Mouse (Mus musculus) testis, adult 2 months (tissue): ENCODE measurements at regions not wholly inside any gene's neighbourhood (a gene's known extent, or its start where the extent isn't known, plus 50 kb on each side); places are given as distances from the start of the nearest gene placed in this dataset.

Experiments
- H3K27ac ChIP-seq: fragments of 200-500 bp; 2 replicates; pipeline ENCODE4 v1.5.1; 2012; ENCODE audit warnings: low read depth, low read length; ENCODE audit not compliant: control insufficient read depth, insufficient read depth
- H3K27me3 ChIP-seq: fragments of 200-500 bp; 2 replicates; pipeline ENCODE4 v1.6.1; 2012; ENCODE audit warnings: mild to moderate bottlenecking, low read length, moderate library complexity; ENCODE audit not compliant: control insufficient read depth, insufficient read depth
- H3K36me3 ChIP-seq: fragments of 200-500 bp; 2 replicates; pipeline ENCODE4 v1.6.1; 2012; ENCODE audit warnings: mild to moderate bottlenecking, low read length; ENCODE audit not compliant: control insufficient read depth, insufficient read depth
- H3K4me1 ChIP-seq: fragments of 200-500 bp; 2 replicates; pipeline ENCODE4 v1.6.1; 2012; ENCODE audit warnings: low read length; ENCODE audit not compliant: control insufficient read depth, insufficient read depth
- H3K4me3 ChIP-seq: fragments of 200-500 bp; 2 replicates; pipeline ENCODE4 v1.5.1; 2012; ENCODE audit warnings: low read depth, mild to moderate bottlenecking, low read length, moderate library complexity, mixed read lengths; ENCODE audit not compliant: control insufficient read depth
- CTCF ChIP-seq: fragments of 200-500 bp; IDR thresholded peaks from 2 replicates; pipeline ENCODE4 v1.5.1; 2012; ENCODE audit warnings: low read depth, mild to moderate bottlenecking, inconsistent platforms, low read length, moderate library complexity; ENCODE audit not compliant: control insufficient read depth, insufficient read depth, insufficient replicate concordance
- POLR2A ChIP-seq: fragments of 200-500 bp; IDR thresholded peaks from 2 replicates; pipeline ENCODE4 v1.6.1; 2012; ENCODE audit warnings: low read depth, mild to moderate bottlenecking, inconsistent platforms, low read length, moderate library complexity; ENCODE audit not compliant: control insufficient read depth

DNA sequence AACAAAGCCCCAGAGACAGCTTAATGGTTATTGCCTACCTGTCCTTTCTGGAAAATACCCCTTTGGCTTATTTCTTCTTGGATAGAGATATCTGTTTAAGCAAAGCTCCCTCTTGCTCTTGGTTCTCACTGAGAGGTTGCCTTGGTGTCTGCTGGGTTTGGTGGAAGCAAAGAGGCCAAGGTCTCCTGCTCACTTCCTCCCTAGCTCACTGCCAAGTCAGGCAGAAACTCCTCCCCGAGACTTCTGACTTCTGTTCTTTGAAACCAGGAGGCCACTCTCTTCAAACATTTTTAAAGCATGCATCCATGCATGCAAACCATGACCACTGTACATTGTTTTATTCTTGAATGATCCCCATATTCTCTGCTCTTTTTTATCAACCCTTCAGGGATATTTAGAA, 354.6 kb downstream of the Ankrd50 start:
- Histone ChIP-seq H3K27ac (no peak overlapping the region), H3K4me3 (no peak overlapping the region), H3K27me3 (no peaks in the 10 kb centered on the region), H3K36me3 (no peaks in the 10 kb centered on the region), H3K4me1 (no peaks in the 10 kb centered on the region)
- TF ChIP-seq CTCF (no peak), POLR2A (no peak)

DNA sequence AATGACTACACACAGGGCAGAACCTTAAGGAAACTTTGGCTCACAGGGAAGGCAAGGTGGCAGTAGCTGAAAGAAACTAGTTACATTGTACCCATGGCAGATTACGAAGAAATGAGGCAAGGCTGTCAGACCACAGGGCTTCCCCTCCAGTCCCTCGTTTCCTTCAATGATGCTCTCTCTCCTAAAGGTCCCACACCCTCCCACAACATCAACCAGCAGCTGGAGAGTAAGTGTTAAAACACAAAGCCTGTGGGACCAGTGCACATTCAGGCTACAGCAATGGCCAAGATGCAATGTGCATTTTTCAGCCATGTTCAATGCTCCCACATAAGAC, 355.5 kb downstream of the Ankrd50 start:
- Histone ChIP-seq H3K4me3 (no peak overlapping the region), H3K27ac (no peak overlapping the region), H3K27me3 (no peaks in the 10 kb centered on the region), H3K36me3 (no peaks in the 10 kb centered on the region), H3K4me1 (no peaks in the 10 kb centered on the region)
- TF ChIP-seq CTCF, result no peak
- no peak for TF ChIP-seq POLR2A

DNA sequence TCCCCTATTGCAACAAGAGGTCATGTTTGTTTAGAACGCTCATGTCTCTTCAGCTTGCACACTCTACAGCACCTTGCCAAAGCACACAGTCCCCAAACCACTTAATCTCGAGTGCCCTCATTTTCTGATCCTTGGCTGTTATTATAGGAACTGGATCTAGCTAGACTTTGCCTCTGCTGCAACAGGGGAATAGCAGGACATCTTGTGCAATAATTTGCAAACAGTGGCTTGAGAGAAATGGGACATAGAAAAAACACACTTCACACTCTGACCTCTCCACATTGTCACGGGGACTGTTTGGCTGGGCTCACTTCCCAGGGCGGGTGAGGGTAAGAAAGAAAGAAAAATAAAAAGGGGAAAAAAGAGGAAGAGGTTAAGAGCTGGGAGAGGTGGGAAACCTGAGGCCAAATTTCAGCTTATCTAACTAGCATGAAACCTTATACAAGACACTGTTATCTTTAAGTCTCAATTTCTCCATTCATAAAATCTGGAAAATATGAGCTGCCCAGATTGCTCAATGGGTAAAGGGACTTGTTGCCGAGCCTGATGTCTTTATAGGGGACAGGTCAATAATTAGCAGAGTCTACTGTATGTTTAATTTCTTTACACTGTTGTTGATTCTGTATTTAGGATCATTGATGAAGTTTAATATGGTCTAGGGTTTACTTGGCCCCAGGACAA, 356.0 kb downstream of the Ankrd50 start:
- Histone ChIP-seq H3K4me1 (no peaks in the 10 kb centered on the region), H3K27ac (no peak overlapping the region), H3K4me3 (no peak overlapping the region), H3K27me3 (no peaks in the 10 kb centered on the region), H3K36me3 (no peaks in the 10 kb centered on the region)
- TF ChIP-seq CTCF (no peak), POLR2A (no peak)

DNA sequence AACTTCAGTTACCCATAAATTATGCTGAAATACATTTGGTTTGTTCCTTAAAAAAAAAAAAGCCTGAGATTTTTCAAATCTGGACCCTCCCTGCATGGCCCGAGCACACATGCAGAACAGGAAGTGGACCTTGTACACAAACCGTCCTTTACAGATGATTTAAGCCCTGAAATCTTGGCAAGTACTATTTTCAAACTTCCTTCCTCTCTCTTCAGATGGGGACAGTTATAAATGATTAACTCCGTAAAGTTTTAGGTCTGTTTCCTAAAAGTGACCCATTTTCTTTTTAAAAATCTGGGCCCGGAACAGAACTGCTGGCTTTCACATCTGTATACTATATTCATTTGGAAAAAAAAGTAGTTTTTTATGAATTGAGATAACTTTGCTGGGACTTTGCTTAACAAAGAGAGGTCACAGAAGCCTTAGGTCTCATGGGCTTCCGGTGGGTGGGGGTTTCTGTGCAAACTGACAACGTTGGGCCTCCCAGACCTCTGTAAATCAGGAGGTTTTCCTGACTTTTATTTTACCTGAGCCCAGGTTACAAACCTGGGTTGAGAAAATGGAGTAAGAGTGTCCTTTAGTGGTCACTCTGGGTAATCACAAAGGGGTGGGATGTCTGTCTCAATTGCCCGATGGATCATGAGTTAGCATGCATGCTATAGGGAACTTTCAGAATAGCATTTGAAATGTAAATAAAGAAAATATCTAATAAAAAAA, 368.4 kb downstream of the Ankrd50 start:
- Histone ChIP-seq H3K27ac (no peak overlapping the region), H3K27me3 (no peaks in the 10 kb centered on the region), H3K4me1 (no peaks in the 10 kb centered on the region), H3K4me3 (no peak overlapping the region), H3K36me3 (no peaks in the 10 kb centered on the region)
- TF ChIP-seq CTCF (no peak), POLR2A (no peak)

DNA sequence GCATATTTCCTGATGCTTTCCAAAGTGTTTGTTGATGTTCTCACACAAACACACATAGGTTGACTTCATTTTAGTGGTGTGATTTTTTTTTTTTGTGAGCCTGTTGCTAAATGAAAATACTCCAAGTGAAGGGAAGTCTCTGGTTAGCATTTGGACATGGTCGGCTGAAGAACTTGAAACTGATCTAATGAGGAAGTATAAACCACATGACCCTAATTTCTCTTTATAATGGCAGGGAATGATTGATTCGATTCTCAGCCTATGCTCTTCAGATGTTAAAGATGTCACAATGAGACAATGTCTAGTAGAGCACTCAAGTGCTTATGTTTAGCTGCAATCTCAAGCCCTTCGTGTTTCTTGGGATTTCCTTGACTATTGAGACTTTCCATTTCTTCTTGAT, 372.1 kb downstream of the Ankrd50 start:
- no peaks in the 10 kb centered on the region for H3K36me3 ChIP-seq
- H3K4me3 ChIP-seq, result no peak overlapping the region
- TF ChIP-seq POLR2A, result no peak
- no peak for TF ChIP-seq CTCF
- no peak overlapping the region for H3K27ac ChIP-seq
- no peaks in the 10 kb centered on the region for H3K4me1 ChIP-seq
- no peaks in the 10 kb centered on the region for H3K27me3 ChIP-seq

DNA sequence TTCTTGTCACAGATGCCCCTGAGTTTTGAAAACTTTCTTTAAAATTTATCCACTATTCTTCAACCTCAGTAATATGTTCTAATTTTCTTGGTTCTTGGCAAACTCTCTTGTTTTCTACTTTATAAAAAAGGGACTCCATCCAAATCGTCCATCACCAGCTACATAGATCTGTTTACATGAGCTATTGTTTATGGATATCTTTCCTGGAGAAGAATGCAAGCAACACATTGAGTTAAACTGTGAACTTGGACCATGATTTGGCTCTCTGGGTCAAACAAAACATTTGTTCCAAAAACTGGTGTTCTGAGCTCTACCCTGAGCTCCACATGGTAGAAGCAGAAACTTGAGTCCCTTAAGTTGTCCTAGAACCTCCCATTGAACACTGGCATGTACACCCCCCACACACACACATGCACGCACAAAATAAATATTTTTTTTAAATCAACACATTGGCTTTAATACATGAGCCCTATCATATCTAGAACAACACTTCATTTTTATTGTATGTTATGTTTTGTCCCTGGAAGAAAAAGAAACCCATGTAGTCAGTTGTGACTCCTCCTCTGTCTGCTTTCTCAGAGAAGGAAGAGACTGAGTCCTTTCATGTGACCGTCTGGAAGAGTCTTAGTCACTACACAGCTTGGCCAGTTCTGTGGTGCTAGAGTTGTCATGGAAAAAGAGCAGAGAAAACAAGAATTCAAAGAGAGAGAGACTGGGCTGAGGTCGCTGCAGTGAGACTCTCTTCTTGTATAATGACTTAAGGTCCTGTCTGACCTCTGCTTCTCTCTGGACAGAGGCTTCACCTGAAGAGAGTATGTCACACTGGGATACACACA, 379.4 kb downstream of the Ankrd50 start:
- Histone ChIP-seq H3K27ac (no peak overlapping the region), H3K4me3 (no peak overlapping the region), H3K27me3 (no peaks in the 10 kb centered on the region), H3K36me3 (no peaks in the 10 kb centered on the region), H3K4me1 (no peaks in the 10 kb centered on the region)
- TF ChIP-seq POLR2A (no peak), CTCF (no peak)

DNA sequence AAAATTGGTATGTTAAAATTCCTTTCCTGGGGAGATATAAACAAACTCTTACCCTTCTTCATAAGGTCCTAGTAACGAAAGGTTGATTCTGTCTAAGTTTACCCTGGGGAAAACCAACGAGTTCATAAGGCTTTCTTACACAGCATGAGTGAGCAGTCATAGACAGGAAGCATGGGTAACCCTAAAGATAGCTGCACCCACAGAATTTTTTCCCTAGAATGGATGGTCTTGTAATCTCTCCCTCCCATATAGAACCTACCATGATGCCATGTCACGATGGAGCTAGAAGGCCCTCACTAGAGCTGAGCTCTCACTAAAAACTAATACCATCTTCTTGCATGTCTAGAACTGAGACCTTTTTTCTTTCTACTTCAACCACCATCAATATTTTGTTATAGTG, 380.1 kb upstream of the Gm5148 start:
- no peaks in the 10 kb centered on the region for H3K27me3 ChIP-seq
- no peak overlapping the region for H3K27ac ChIP-seq
- no peaks in the 10 kb centered on the region for H3K36me3 ChIP-seq
- no peaks in the 10 kb centered on the region for H3K4me1 ChIP-seq
- TF ChIP-seq POLR2A (no peak), CTCF (no peak)
- H3K4me3 ChIP-seq, result no peak overlapping the region
